Mouse (Mus musculus) brain, adult 2 months (tissue): Measurements from ENCODE around the gene Epas1.
A peak's percentile ranks its signal among the peaks of the same experiment; 100 is the strongest.

Experiments
- DNase-seq: peaks from one replicate; pipeline ENCODE4 v3.0.0; 2011; ENCODE audit warnings: low read depth, low spot score

The Epas1 gene

GRCm38 (mm10) chr17:86827391-86828165 is 74.1 kb downstream of the Epas1 start:
- no peak for DNase-seq

GRCm38 (mm10) chr17:86828500-86828899 is 75.0 kb downstream of the Epas1 start:
- DNase-seq: no peak

GRCm38 (mm10) chr17:86829383-86830175 is 76.1 kb downstream of the Epas1 start:
- no peak for DNase-seq

GRCm38 (mm10) chr17:86830893-86831292 is 77.4 kb downstream of the Epas1 start:
- DNase-seq: no peak

GRCm38 (mm10) chr17:86832562-86833327 is 79.2 kb downstream of the Epas1 start:
- DNase-seq: peak; percentile 16

- no peak for DNase-seq
These were observed 80.4 kb downstream of the Epas1 start for GRCm38 (mm10) chr17:86833945-86834344.

GRCm38 (mm10) chr17:86839308-86839707 is 85.8 kb downstream of the Epas1 start:
- DNase-seq: no peak

- DNase-seq: no peak
These were observed 97.3 kb downstream of the Epas1 start for GRCm38 (mm10) chr17:86850700-86851337.

- DNase-seq: no peak
These were observed 98.3 kb downstream of the Epas1 start for GRCm38 (mm10) chr17:86851782-86852181.

- no peak for DNase-seq
These were observed 99.1 kb downstream of the Epas1 start for GRCm38 (mm10) chr17:86852591-86853031.

GRCm38 (mm10) chr17:86870586-86870985 is 117.1 kb downstream of the Epas1 start:
- no peak for DNase-seq

GRCm38 (mm10) chr17:86872643-86873042 is 119.1 kb downstream of the Epas1 start:
- no peak for DNase-seq

GRCm38 (mm10) chr17:86876940-86877339 is 123.4 kb downstream of the Epas1 start:
- DNase-seq: no peak

- no peak for DNase-seq
These were observed 124.2 kb downstream of the Epas1 start for GRCm38 (mm10) chr17:86877747-86878146.

GRCm38 (mm10) chr17:86880056-86880455 is 126.6 kb downstream of the Epas1 start:
- DNase-seq: no peak

GRCm38 (mm10) chr17:86880461-86881044 is 127.1 kb downstream of the Epas1 start:
- DNase-seq: no peak
